Mouse (Mus musculus) neutrophil, adult 83 days (primary cell): ENCODE results near the gene Ivns1abp. TPM values are rescaled to one million over a fixed set of nuclear protein-coding genes. Genes with fewer than 3 reads are reported as not detected.

Experiments
- total RNA-seq, 2 experiments: library from RNA; stranded (reverse); gene quantifications; one replicate each; pipeline ENCODE4 v1.2.4; 2023

Gene Ivns1abp
- total RNA-seq: 10 to 100 TPM; 71.9 to 82.6 TPM

DNA sequence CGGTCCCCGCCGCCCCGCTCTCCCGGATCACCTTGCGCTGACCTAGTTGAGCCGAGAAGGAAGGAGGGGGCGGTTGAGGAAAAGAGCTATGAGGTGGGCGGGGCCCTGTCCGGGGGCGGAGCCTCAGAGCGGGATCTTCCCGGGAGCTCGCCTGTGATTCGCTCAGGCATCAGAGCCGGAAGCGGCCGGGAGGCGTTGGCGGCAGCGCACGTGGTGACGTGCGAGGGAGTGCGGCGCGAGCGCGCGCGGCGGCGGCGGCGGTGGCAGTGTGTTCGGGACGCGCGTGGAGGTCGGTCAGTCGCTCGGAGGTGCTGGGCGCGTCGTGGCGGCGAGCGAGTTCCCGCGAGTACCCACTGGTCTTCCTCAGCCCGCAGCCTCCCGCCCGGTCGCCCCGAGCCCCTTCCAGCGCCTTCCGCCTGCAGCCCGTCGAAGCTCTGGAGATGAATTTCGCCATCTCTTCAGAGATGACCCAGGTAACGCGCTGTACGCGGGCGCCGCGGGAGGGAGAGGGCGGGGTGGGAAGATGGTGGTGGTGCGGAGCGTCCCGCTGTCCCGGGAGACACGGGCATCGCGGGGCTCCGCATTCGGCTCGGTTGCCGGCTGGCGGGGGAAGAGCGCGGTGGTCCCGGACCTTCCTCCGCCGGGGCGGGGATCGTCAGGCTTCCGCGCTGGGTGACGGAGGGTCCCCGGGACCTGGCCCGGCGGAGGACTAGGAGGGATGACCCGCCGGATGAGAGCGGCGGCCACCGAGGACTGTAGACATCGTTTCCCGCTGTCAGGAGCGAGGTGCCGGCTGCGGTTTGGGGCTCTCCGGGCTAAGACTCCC, at the start of gene Ivns1abp:
TSS of gene Ivns1abp (plus strand) at position 195 of the 826 bp plus-strand sequence.

Other genes with a start within 250 kb of the Ivns1abp start
- not detected for gene Gm47985, start 161.9 kb upstream of the Ivns1abp start, total RNA-seq
- gene Gm8947, start 152.1 kb upstream of the Ivns1abp start, total RNA-seq: under 1 TPM in 1 of 2 experiments, not detected in 1; 0.66 TPM
- under 1 TPM in 1 of 2 experiments, not detected in 1; 0.39 TPM for gene Gm47995, start 146.0 kb upstream of the Ivns1abp start, total RNA-seq
- gene 3110040M04Rik, start 140.4 kb upstream of the Ivns1abp start, total RNA-seq: not detected
- not detected for gene Gm47996, start 134.3 kb upstream of the Ivns1abp start, total RNA-seq
- 10 to 100 TPM; 16.3 to 17.1 TPM for gene Swt1, start 84.0 kb downstream of the Ivns1abp start, total RNA-seq
- gene Trmt1l, start 84.1 kb downstream of the Ivns1abp start, total RNA-seq: 10 to 100 TPM; 23.4 to 25.9 TPM
- gene Rnf2, start 156.5 kb downstream of the Ivns1abp start, total RNA-seq: 10 to 100 TPM; 21.1 to 23.2 TPM
- gene Fam129a, start 226.7 kb downstream of the Ivns1abp start, total RNA-seq: 100 to 1,000 TPM; 187 to 189 TPM